Mouse (Mus musculus) left cerebral cortex, adult 9 months (tissue): ENCODE data around the gene Thoc7.

ENCODE experiments used
- DNase-seq, 2 experiments: peaks; one replicate each; pipeline ENCODE4 v3.0.0; 2022; ENCODE audit warnings: low spot score in 2 of 2

Thoc7 gene

DNA sequence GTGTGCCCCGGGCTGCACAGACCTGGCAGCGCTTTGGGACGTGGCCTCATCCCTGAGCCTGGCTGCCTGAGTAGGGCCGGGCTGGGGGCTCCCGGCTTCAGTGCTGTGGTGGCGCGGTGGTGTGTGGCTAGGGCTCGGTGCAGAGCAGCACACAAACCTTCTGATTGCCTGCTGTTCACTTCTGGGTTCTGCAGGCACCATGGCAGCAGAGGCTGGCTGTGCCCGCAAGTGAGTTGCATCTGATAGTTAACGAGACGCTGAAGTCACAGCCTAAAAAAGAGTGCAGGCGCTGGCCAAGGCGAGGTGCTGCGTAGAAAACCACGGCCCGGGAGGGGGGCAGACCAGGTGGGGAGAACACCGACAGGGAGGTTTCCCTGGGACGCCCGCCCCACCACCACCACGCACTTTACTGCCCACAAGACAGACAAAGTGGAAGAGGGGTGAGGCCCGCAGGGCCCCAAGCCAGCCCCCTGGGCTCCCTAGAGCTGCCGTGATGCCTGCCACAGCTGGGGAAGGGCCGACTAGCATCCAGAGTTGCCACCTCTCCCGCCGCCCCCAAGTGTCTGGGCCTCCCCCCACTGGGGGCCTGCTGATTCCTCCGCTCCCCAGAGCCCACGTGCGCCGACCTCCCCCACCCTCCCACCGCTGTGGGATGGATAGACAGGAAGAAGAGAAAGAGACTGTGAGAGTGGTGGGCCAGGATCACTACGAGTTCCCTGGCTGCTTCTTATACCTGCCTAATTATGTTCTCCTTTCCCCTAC is 28.2 kb downstream of the Thoc7 start:
- no peak for DNase-seq

DNA sequence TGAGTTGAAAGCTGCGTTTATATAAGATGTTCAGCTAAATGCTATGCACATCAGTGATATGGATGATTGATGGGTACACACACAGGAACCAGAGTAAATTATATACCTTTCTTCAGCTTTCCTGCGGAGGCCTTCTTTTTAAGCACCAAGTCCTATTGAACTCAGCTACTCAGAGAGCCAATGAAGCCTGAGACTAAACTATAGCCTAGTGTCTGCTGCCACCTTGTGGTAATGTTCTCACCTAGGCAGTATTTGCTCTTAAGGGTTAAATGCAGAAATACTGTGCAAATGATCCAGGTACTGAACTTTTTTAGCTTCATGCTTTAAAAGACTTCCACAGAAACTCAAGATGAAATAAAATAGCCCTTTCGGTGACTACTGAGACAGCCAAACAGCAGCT is 44.0 kb downstream of the Thoc7 start:
- DNase-seq: peak; percentile 6 to 79

DNA sequence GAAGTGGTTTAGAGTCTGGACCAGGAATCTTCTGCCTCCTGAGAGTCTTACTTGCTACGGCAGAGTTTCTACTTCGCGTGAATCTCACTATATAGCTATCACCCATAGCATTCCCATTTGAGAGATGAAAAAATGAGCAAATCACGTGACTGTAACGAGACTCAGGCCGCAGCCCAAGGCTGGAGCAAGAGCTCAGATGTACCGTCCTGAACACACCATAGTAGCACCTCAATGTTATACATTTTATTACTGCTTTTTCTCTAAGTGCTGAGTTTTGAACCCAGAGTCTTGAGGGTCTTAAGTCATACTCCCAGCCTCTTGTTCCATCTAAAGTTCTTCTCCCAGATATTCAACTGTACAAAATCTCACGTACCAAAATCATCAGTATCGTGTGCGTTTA is 44.4 kb downstream of the Thoc7 start:
- no peak for DNase-seq

DNA sequence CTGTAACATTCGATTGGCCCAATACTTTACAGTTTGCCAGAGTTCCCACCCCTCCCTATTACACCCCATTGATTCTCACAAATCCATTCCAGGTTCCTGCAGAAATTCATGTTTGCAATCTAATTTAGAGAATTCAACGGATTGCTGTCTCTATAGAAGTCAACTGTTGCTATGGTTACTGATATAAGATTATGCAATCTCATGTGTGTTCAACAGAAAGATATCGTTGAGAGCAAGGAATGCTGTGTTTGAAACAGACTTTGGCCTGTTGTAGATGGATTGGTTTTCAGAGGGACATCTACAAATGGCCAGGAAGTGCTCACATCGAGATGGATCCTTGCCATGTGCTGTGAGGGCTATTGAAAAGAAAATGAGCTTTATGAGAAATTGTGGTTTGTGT is 46.4 kb downstream of the Thoc7 start:
- DNase-seq: no peak

DNA sequence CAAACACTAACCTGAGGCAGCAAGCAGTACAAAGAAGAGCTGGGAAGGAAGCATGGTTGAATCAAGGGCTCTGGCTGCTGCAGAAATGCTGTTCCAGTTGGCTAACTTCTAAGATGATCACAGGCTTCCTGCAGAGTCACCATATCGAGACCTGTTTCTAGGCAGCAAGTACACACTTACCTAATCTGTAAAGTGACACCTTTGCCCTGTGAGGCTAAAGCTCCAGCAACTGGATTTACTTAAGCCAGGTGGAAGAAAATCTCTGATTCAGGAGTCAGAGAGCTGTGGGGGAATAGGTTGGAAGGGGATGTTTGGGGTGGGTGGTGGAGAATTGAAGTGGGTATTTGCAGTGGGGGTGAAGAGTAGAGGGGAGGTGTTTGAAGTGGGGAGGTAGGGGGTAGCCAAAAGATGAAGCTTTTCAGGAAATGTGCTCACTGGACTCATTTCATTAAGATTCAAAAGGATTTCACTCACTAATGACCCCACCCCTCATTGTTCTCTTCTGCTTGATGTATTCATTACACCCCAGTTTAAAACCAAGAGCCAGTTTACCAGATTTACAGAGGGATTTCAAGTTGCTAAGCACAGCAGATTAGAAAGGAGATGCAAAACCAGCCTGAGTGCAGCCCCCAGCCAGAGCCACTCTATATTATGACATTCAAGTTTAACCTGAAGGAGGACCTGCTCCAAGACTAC is 47.1 kb downstream of the Thoc7 start, which contains the start of gene Gm281:
Gm281 (minus strand) TSS at position 92 of the 696 bp plus-strand sequence.
- no peak for DNase-seq

DNA sequence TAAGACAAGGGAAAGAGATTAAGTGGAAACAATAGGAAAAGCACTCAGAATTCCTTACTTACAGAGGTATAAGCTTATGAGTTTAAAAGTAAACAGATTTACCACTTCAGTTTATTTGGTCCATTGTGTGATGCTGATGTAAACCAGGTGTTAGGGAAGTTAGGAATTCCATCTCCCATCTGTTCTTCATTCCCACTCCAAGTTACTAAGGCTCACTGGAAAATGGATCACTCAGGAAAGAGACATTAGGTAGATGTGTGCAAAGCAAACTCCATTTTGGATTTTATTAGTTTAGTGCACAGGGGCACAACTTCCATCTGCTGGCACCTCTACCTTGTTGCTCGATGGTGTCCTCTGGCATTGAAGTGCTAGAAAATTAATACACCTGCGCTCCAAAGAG is 51.5 kb downstream of the Thoc7 start:
- DNase-seq: no peak

DNA sequence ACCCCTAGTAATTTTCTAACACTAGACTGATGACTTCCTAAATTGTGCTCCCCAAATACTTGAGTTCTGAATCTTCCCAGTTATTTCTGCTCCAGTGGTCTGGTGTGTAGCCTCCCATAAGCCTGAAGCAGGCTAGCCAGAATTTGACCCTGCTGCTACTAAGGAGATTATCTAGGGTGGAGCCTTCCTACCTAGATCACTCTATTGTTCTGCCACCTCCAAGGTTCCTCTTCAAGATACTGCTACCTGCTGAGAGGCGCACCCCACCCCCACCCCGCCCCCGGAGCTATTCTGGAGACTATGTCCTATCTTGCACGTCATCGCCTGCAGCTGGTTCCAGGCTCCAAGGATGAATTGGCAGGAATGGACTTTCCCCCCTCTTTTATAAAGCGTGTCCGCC is 54.5 kb downstream of the Thoc7 start:
- no peak for DNase-seq

DNA sequence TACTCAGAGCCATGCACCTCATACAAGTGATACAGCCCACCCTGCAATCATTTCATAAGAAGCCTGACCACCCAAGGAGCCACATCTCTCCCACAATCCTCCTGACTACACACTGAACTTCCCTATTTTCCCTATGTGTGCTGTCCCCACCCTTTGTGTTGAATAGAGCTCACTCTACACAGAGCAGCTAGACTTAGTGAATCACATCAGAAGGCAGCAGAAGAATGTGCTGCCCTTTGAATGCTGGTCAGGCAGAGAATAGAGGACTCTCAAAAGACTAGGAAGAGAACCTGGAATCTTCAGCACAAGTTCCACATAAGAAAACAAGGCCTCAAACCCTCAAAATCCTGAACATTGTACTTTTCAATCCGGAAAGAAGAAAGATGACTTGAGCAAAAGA is 55.2 kb downstream of the Thoc7 start:
- DNase-seq: no peak

DNA sequence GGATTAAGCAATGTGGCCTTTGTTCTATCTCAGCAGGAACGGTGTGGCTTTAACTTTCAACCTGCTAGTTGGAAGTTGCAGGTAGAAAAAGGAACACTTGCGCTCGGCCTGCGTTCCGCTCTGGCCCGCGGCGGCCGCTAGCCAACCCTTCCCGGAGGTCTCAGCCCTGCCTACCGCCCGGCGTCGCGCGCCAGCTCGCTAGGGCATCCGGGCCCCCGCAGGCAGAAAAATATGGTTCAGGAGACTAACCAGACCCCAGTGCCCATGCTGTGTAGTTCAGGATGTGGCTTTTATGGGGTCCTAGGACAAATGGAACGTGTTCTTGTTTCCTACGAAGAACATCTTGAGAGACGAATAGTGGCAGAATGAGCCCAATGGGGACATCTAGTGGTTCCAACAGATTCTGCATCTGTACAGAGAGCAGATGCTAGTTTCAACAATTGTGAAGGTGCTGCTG is 60.0 kb downstream of the Thoc7 start:
- DNase-seq: peak; percentile 11 to 74
